Comparison of ENCODE assay signal across 19 mouse cellular contexts in the genomic region with DNA sequence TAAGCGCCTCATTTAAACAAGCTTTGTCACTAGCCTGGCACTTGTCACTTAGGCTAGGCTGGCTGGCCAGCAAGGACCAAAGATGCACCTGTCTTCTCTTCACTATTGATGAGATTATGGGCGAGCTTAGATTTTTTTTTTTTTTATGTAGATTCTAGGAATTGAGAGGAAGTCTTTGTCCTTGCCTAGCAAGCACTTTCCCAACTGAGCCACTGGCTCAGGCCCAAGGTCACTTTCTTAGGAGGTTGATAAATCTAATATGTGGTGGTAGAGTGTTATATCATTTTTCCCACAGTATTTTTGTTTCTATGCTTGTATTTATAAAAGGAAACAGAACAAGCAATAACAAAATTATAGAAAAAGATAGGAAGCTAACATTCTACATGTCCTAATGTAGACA.
"Had no signal": no experiment of that assay in that cellular context is flagged by ENCODE, and none has a peak within 500 bp of the region (broad histone marks: within the 10 kb centered on the region; RNA-seq: fewer than 3 reads in every experiment).

No protein-coding gene starts in this region.

- H3K27ac ChIP-seq: kidney, embryonic 15.5 days; left cerebral cortex, adult 2 months; liver, embryonic 14.5 days; lung, embryonic 15.5 days; midbrain, embryonic 12.5 days; midbrain, embryonic 15.5 days; neural tube, embryonic 12.5 days; neural tube, embryonic 15.5 days; stomach, embryonic 15.5 days had no signal

- H3K9ac ChIP-seq: kidney, embryonic 15.5 days; liver, embryonic 14.5 days; liver, postnatal 0 days; lung, embryonic 15.5 days; midbrain, embryonic 12.5 days; midbrain, embryonic 15.5 days; neural tube, embryonic 12.5 days; neural tube, embryonic 15.5 days; stomach, embryonic 15.5 days had no signal

- H3K4me1 ChIP-seq: lung, embryonic 15.5 days; neural tube, embryonic 12.5 days; stomach, embryonic 15.5 days had no signal

- H3K4me2 ChIP-seq: kidney, embryonic 15.5 days; lung, embryonic 15.5 days; midbrain, embryonic 12.5 days; midbrain, embryonic 15.5 days; neural tube, embryonic 12.5 days; neural tube, embryonic 15.5 days; stomach, embryonic 15.5 days had no signal

- DNase-seq: kidney, adult 18-20 months; kidney, postnatal 10 days; layer of hippocampus, postnatal 36 days; liver, postnatal 0 days; lung, postnatal 10 days; lung, postnatal 4 days; retina, postnatal 1 day; right cerebral cortex, postnatal 25 days; spleen, adult 18-20 months; thymus, postnatal 25 days had no signal

- H3K9me3 ChIP-seq: kidney, embryonic 15.5 days; lung, embryonic 15.5 days; midbrain, embryonic 12.5 days; midbrain, embryonic 15.5 days; neural tube, embryonic 12.5 days; neural tube, embryonic 15.5 days; stomach, embryonic 15.5 days had no signal

- H3K36me3 ChIP-seq: kidney, embryonic 15.5 days; lung, embryonic 15.5 days; midbrain, embryonic 12.5 days; midbrain, embryonic 15.5 days; neural tube, embryonic 12.5 days; neural tube, embryonic 15.5 days; stomach, embryonic 15.5 days had no signal

- ATAC-seq: liver, postnatal 0 days; midbrain, embryonic 15.5 days had no signal

- H3K4me3 ChIP-seq: kidney, embryonic 15.5 days; left cerebral cortex, adult 2 months; lung, embryonic 15.5 days; midbrain, embryonic 12.5 days; midbrain, embryonic 15.5 days; neural tube, embryonic 12.5 days; neural tube, embryonic 15.5 days; stomach, embryonic 15.5 days had no signal

- H3K27me3 ChIP-seq: kidney, embryonic 15.5 days; lung, embryonic 15.5 days; midbrain, embryonic 12.5 days; midbrain, embryonic 15.5 days; neural tube, embryonic 12.5 days; neural tube, embryonic 15.5 days; stomach, embryonic 15.5 days had no signal
